Mouse (Mus musculus): ENCODE data around the gene Gtdc1.

- TF ChIP-seq CTCF (IDR thresholded peaks at IDR 0.05; ENCODE audit: low read depth, low read length) (no peak), POLR2A (IDR thresholded peaks at IDR 0.05; ENCODE audit: insufficient read depth, low read length) (no peak), EP300 (IDR thresholded peaks at IDR 0.05; ENCODE audit: insufficient read depth, low read depth, low read length) (no peak)
Measured at GRCm38 (mm10) chr2:44638157-44638556, 289.3 kb downstream of the Gtdc1 start.

Data from ES-Bruce4 (cell line).